17 mouse cellular contexts compared by ENCODE assay signal in the genomic region with DNA sequence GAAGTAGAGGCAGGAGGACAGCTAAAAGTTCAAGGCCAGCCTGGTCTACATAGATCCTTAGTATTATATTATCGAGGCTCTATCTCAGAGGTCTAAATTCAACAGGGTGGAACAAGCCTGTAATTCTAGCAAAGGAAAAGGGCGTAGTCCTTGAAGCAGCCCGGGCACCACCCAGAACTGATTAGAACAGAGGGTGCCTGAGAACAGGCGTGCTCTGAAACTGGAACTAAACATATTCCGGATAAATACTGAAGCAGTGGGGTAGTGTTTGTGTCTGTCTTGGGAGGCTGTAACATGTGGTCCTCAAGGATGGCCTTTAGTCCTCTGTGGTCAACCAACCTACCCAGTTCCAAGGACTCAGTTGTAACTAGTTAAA. TPM values are rescaled to one million over a fixed set of nuclear protein-coding genes. Genes with fewer than 3 reads are reported as not detected.
DNase-seq lines count a peak whose midpoint lies in the region; ATAC-seq and TF ChIP-seq lines count a peak whose summit lies in the region.
"Had no signal": no experiment of that assay in that cellular context is flagged by ENCODE, and none has a peak within 500 bp of the region (broad histone marks: within the 10 kb centered on the region; RNA-seq: fewer than 3 reads in every experiment).

No protein-coding gene starts in this region.

- peak; percentile 54 for DNase-seq in lung, postnatal 36 days
- DNase-seq in lung, postnatal 4 days: no peak
- DNase-seq in stomach, postnatal 0 days (ENCODE audit: low spot score): no peak
- DNase-seq in ovary, postnatal 10 days (ENCODE audit: low spot score): no peak
- DNase-seq: adrenal gland, postnatal 14 days; cerebellum, adult 8-10 months; heart, adult 11 months; retina, postnatal 1 day; thymus, adult 2 months had no signal

- peaks cover 4% of the 10 kb centered on the region; the same call in 1 of the 2 replicates for H3K27me3 ChIP-seq in forebrain, embryonic 12.5 days
- no peaks in the 10 kb centered on the region for H3K27me3 ChIP-seq in forebrain, embryonic 15.5 days
- peaks cover 36% of the 10 kb centered on the region for H3K27me3 ChIP-seq in liver, embryonic 15.5 days
- H3K27me3 ChIP-seq in stomach, postnatal 0 days (ENCODE audit: control insufficient read depth, insufficient read depth, low read length): no peaks in the 10 kb centered on the region
- H3K27me3 ChIP-seq in hindbrain, embryonic 12.5 days: no peaks in the 10 kb centered on the region
- H3K27me3 ChIP-seq: embryonic facial prominence, embryonic 13.5 days; kidney, embryonic 15.5 days had no signal

- no peak overlapping the region for H3K4me3 ChIP-seq in forebrain, embryonic 12.5 days (replicated peaks)
- H3K4me3 ChIP-seq in forebrain, embryonic 15.5 days: no peak overlapping the region
- H3K4me3 ChIP-seq in liver, embryonic 15.5 days (replicated peaks): peak overlapping the region; percentile 93
- no peak overlapping the region for H3K4me3 ChIP-seq in stomach, postnatal 0 days (ENCODE audit: low read depth, low read length)
- no peak overlapping the region for H3K4me3 ChIP-seq in hindbrain, embryonic 12.5 days
- H3K4me3 ChIP-seq: embryonic facial prominence, embryonic 13.5 days; kidney, embryonic 15.5 days; megakaryocyte, embryonic 14.5 days had no signal

- H3K36me3 ChIP-seq in forebrain, embryonic 12.5 days (replicated peaks): peaks cover 24% of the 10 kb centered on the region
- H3K36me3 ChIP-seq in forebrain, embryonic 15.5 days: no peaks in the 10 kb centered on the region
- H3K36me3 ChIP-seq in liver, embryonic 15.5 days (replicated peaks): peaks cover 35% of the 10 kb centered on the region
- H3K36me3 ChIP-seq in stomach, postnatal 0 days (ENCODE audit: control insufficient read depth, insufficient read depth, low read length): no peaks in the 10 kb centered on the region; the same call in 1 of the 2 replicates
- H3K36me3 ChIP-seq in hindbrain, embryonic 12.5 days: peaks cover 9% of the 10 kb centered on the region; the same call in 1 of the 2 replicates

- H3K4me1 ChIP-seq in forebrain, embryonic 12.5 days: peaks cover 25% of the 10 kb centered on the region
- peaks cover 25% of the 10 kb centered on the region for H3K4me1 ChIP-seq in forebrain, embryonic 15.5 days
- peaks cover 52% of the 10 kb centered on the region for H3K4me1 ChIP-seq in liver, embryonic 15.5 days (replicated peaks)
- 0 out of 2 replicates have a peak, but pooled peaks cover 4% of the 10 kb centered on the region for H3K4me1 ChIP-seq in stomach, postnatal 0 days (replicated peaks; ENCODE audit: control insufficient read depth, insufficient read depth)
- H3K4me1 ChIP-seq in hindbrain, embryonic 12.5 days: peaks cover 25% of the 10 kb centered on the region

- H3K9ac ChIP-seq in forebrain, embryonic 12.5 days: no peak overlapping the region
- H3K9ac ChIP-seq in forebrain, embryonic 15.5 days (replicated peaks): no peak overlapping the region
- H3K9ac ChIP-seq in liver, embryonic 15.5 days: peak overlapping the region; percentile 53
- H3K9ac ChIP-seq in stomach, postnatal 0 days (ENCODE audit: low read length): no peak overlapping the region
- no peak overlapping the region for H3K9ac ChIP-seq in hindbrain, embryonic 12.5 days
- H3K9ac ChIP-seq: embryonic facial prominence, embryonic 13.5 days; kidney, embryonic 15.5 days had no signal

- H3K27ac ChIP-seq in forebrain, embryonic 12.5 days: 0 out of 2 replicates have a peak overlapping the region, but pooled peaks have one; percentile 19
- no peak overlapping the region for H3K27ac ChIP-seq in forebrain, embryonic 15.5 days (replicated peaks)
- H3K27ac ChIP-seq in liver, embryonic 15.5 days (replicated peaks): peak overlapping the region; percentile 94
- H3K27ac ChIP-seq in stomach, postnatal 0 days (replicated peaks): no peak overlapping the region
- H3K27ac ChIP-seq in hindbrain, embryonic 12.5 days: no peak overlapping the region
- H3K27ac ChIP-seq: embryonic facial prominence, embryonic 13.5 days; kidney, embryonic 15.5 days had no signal

- WGBS in forebrain, embryonic 12.5 days: 90% methylated on average over 5 of the region's 5 CpGs
- WGBS in forebrain, embryonic 15.5 days: 88% methylated on average over 5 of the region's 5 CpGs
- 12% methylated on average over 5 of the region's 5 CpGs for WGBS in liver, embryonic 15.5 days (ENCODE audit: insufficient replicate concordance)
- WGBS in stomach, postnatal 0 days: 43% methylated on average over 5 of the region's 5 CpGs
- WGBS in hindbrain, embryonic 12.5 days: 85% methylated on average over 5 of the region's 5 CpGs

- no peak overlapping the region for H3K4me2 ChIP-seq in forebrain, embryonic 12.5 days
- H3K4me2 ChIP-seq in forebrain, embryonic 15.5 days (replicated peaks): no peak overlapping the region
- H3K4me2 ChIP-seq in liver, embryonic 15.5 days: peak overlapping the region; percentile 82
- no peak overlapping the region for H3K4me2 ChIP-seq in stomach, postnatal 0 days (replicated peaks; ENCODE audit: low read depth)
- no peak overlapping the region for H3K4me2 ChIP-seq in hindbrain, embryonic 12.5 days (replicated peaks)
- H3K4me2 ChIP-seq: embryonic facial prominence, embryonic 13.5 days; kidney, embryonic 15.5 days had no signal

- no peak for ATAC-seq in forebrain, embryonic 12.5 days (ENCODE audit: low FRiP score)
- ATAC-seq in forebrain, embryonic 15.5 days (replicated peaks): no peak
- ATAC-seq in liver, embryonic 15.5 days (ENCODE audit: insufficient read depth): peak; percentile 43
- ATAC-seq in stomach, postnatal 0 days (ENCODE audit: low FRiP score, low TSS enrichment): 0 out of 2 replicates have a peak, but pooled peaks have one; percentile 6
- ATAC-seq in hindbrain, embryonic 12.5 days (ENCODE audit: low FRiP score): no peak
- ATAC-seq: forebrain, embryonic 14.5 days had no signal

- no peaks in the 10 kb centered on the region for H3K9me3 ChIP-seq in forebrain, embryonic 12.5 days
- no peaks in the 10 kb centered on the region for H3K9me3 ChIP-seq in forebrain, embryonic 15.5 days
- no peaks in the 10 kb centered on the region for H3K9me3 ChIP-seq in liver, embryonic 15.5 days (replicated peaks)
- H3K9me3 ChIP-seq in stomach, postnatal 0 days (ENCODE audit: control insufficient read depth, low read length): no peaks in the 10 kb centered on the region
- no peaks in the 10 kb centered on the region for H3K9me3 ChIP-seq in hindbrain, embryonic 12.5 days (replicated peaks)
- H3K9me3 ChIP-seq: embryonic facial prominence, embryonic 13.5 days; kidney, embryonic 15.5 days had no signal

- TF ChIP-seq CTCF in stomach, postnatal 0 days (IDR thresholded peaks at IDR 0.05; ENCODE audit: low read depth): no peak

- no peak for TF ChIP-seq EP300 in stomach, postnatal 0 days (optimal IDR thresholded peaks at IDR 0.05)

RNA-seq across cellular contexts. Expression of a gene that starts 4.3 kb away (rescaled TPM):
- 601 and 611 TPM in 2 replicates for polyA plus RNA-seq in forebrain, embryonic 12.5 days (2016; fragmentation: Nextera tagmentation; extraction: Ambion mirVana)
- polyA plus RNA-seq in forebrain, embryonic 15.5 days (2015; fragmentation: Nextera tagmentation; extraction: Ambion mirVana): 199 and 232 TPM in 2 replicates
- 682 and 720 TPM in 2 replicates for polyA plus RNA-seq in liver, embryonic 15.5 days (2015; fragmentation: Nextera tagmentation; extraction: Ambion mirVana)
- polyA plus RNA-seq in stomach, postnatal 0 days (2015; fragmentation: Nextera tagmentation; extraction: Ambion mirVana): 74.1 and 104 TPM in 2 replicates
- 296 and 341 TPM in 2 replicates for polyA plus RNA-seq in hindbrain, embryonic 12.5 days (2016; fragmentation: Nextera tagmentation; extraction: Ambion mirVana)

RNA-seq across cellular contexts. Expression of a gene that starts 5.8 kb away (rescaled TPM):
- 1.3 TPM in 1 of 2 replicates, not detected in the other for polyA plus RNA-seq in forebrain, embryonic 12.5 days (2016; fragmentation: Nextera tagmentation; extraction: Ambion mirVana)
- polyA plus RNA-seq in forebrain, embryonic 15.5 days (2015; fragmentation: Nextera tagmentation; extraction: Ambion mirVana): 0.45 and 0.60 TPM in 2 replicates
- 27.2 and 51.1 TPM in 2 replicates for polyA plus RNA-seq in liver, embryonic 15.5 days (2015; fragmentation: Nextera tagmentation; extraction: Ambion mirVana)
- polyA plus RNA-seq in stomach, postnatal 0 days (2015; fragmentation: Nextera tagmentation; extraction: Ambion mirVana): 7.0 and 8.5 TPM in 2 replicates
- 4.9 and 31.3 TPM in 2 replicates for polyA plus RNA-seq in hindbrain, embryonic 12.5 days (2016; fragmentation: Nextera tagmentation; extraction: Ambion mirVana)
- polyA plus RNA-seq: forebrain, embryonic 14.5 days had no signal

RNA-seq across cellular contexts. Expression of a gene that starts 11.6 kb away (rescaled TPM):
- polyA plus RNA-seq in forebrain, embryonic 12.5 days (2016; fragmentation: Nextera tagmentation; extraction: Ambion mirVana): 11.5 and 13.0 TPM in 2 replicates
- polyA plus RNA-seq in forebrain, embryonic 15.5 days (2015; fragmentation: Nextera tagmentation; extraction: Ambion mirVana): 24.6 and 29.8 TPM in 2 replicates
- polyA plus RNA-seq in liver, embryonic 15.5 days (2015; fragmentation: Nextera tagmentation; extraction: Ambion mirVana): 5.6 and 7.9 TPM in 2 replicates
- 13.9 and 14.9 TPM in 2 replicates for polyA plus RNA-seq in stomach, postnatal 0 days (2015; fragmentation: Nextera tagmentation; extraction: Ambion mirVana)
- polyA plus RNA-seq in hindbrain, embryonic 12.5 days (2016; fragmentation: Nextera tagmentation; extraction: Ambion mirVana): 15.0 and 15.7 TPM in 2 replicates

RNA-seq across cellular contexts. Expression of a gene that starts 28.2 kb away (rescaled TPM):
- polyA plus RNA-seq in forebrain, embryonic 12.5 days (2016; fragmentation: Nextera tagmentation; extraction: Ambion mirVana): 83.6 and 88.3 TPM in 2 replicates
- 73.9 and 74.9 TPM in 2 replicates for polyA plus RNA-seq in forebrain, embryonic 15.5 days (2015; fragmentation: Nextera tagmentation; extraction: Ambion mirVana)
- polyA plus RNA-seq in liver, embryonic 15.5 days (2015; fragmentation: Nextera tagmentation; extraction: Ambion mirVana): 40.5 and 41.1 TPM in 2 replicates
- 38.0 and 39.1 TPM in 2 replicates for polyA plus RNA-seq in stomach, postnatal 0 days (2015; fragmentation: Nextera tagmentation; extraction: Ambion mirVana)
- 85.3 and 89.7 TPM in 2 replicates for polyA plus RNA-seq in hindbrain, embryonic 12.5 days (2016; fragmentation: Nextera tagmentation; extraction: Ambion mirVana)

RNA-seq across cellular contexts. Expression of a gene that starts 28.2 kb away (rescaled TPM):
- polyA plus RNA-seq in forebrain, embryonic 12.5 days (2016; fragmentation: Nextera tagmentation; extraction: Ambion mirVana): 0.73 and 0.81 TPM in 2 replicates
- polyA plus RNA-seq in forebrain, embryonic 15.5 days (2015; fragmentation: Nextera tagmentation; extraction: Ambion mirVana): 1.1 and 1.7 TPM in 2 replicates
- 2.3 and 2.4 TPM in 2 replicates for polyA plus RNA-seq in liver, embryonic 15.5 days (2015; fragmentation: Nextera tagmentation; extraction: Ambion mirVana)
- polyA plus RNA-seq in stomach, postnatal 0 days (2015; fragmentation: Nextera tagmentation; extraction: Ambion mirVana): 1.4 TPM in 2 replicates
- 1.0 and 1.2 TPM in 2 replicates for polyA plus RNA-seq in hindbrain, embryonic 12.5 days (2016; fragmentation: Nextera tagmentation; extraction: Ambion mirVana)

Comparison
In these comparisons a context has a peak if more than half of its experiments do, and no peak if none do; other contexts are left out.
1. H3K27ac ChIP-seq: peak in forebrain, embryonic 12.5 days (single experiment) and liver, embryonic 15.5 days (single experiment); none in forebrain, embryonic 15.5 days (single experiment), stomach, postnatal 0 days (single experiment) and hindbrain, embryonic 12.5 days (single experiment).
2. ATAC-seq: peak in liver, embryonic 15.5 days (single experiment) and stomach, postnatal 0 days (single experiment); none in forebrain, embryonic 12.5 days (single experiment), forebrain, embryonic 15.5 days (single experiment) and hindbrain, embryonic 12.5 days (single experiment).